Mouse (Mus musculus): Measurements from ENCODE around the gene Rnf186. TPM values are rescaled to one million over a fixed set of nuclear protein-coding genes. Genes with fewer than 3 reads are reported as not detected.

Rnf186 gene
- polyA plus RNA-seq, 1 experiment from 2014 or later = 65.2 TPM

DNA sequence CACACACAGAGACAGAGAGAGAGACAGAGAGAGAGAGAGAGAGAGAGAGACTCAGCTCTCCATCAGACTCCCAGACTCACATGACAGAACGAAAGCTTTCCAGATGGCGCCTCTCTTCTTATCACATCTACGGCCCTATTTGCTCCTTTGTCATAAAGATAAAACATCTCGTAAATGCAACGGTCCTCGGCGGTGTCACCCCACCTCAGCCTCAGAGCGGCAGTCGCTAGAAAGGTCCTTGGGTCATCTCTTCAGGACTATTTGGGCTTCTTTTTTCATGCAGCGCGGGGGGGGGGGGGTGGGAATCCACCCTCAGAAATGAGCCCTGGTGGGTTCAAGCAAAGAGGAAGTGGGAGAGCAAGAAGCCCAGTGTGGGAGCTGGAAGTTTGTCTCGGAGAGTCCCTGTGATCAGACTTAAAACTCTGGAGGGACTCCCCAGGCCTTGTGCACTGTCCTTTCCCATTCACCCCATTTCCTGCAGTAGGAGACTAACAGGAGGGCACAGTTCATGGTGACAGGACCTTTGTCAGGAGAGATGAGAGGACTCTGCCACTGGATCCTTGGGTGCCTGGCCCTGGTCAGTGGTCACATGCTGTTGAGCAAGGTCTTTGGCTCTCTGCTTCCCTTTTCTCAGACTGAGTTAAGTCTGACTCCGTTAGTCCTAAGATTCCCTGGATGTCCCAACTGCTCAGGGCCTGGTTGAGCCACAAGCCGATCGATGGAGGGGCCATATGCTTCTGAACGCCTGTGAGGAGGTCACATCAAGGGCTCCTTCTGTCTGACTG lies 2.1 kb downstream of the Rnf186 start:
- H3K4me1 ChIP-seq (replicated peaks; ENCODE audit: control insufficient read depth, insufficient read depth, low read length) = peaks cover 6% of the 10 kb centered on the region
- no peaks in the 10 kb centered on the region for H3K27me3 ChIP-seq (replicated peaks; ENCODE audit: control insufficient read depth, insufficient read depth, low read length)
- peak overlapping the region; percentile 68 for H3K4me2 ChIP-seq (replicated peaks; ENCODE audit: low read depth)
- WGBS = 26% methylated on average over 16 of the region's 16 CpGs
- peak; percentile 15; the same call in 1 of the 2 replicates for ATAC-seq
- H3K36me3 ChIP-seq (ENCODE audit: control insufficient read depth, insufficient read depth) = no peaks in the 10 kb centered on the region
- peak overlapping the region; percentile 42; the same call in 1 of the 2 replicates for H3K9ac ChIP-seq (ENCODE audit: low read depth, low read length)
- peak overlapping the region; percentile 84 for H3K27ac ChIP-seq (ENCODE audit: low read depth, low read length)
- H3K9me3 ChIP-seq (ENCODE audit: control insufficient read depth) = no peaks in the 10 kb centered on the region
- no peak for TF ChIP-seq CTCF (IDR thresholded peaks at IDR 0.05; ENCODE audit: low read depth)
- peak overlapping the region; percentile 55 for H3K4me3 ChIP-seq (ENCODE audit: low read depth, low read length)

- H3K27me3 ChIP-seq (replicated peaks; ENCODE audit: control insufficient read depth, insufficient read depth, low read length) = no peaks in the 10 kb centered on the region
- H3K36me3 ChIP-seq (ENCODE audit: control insufficient read depth, insufficient read depth) = no peaks in the 10 kb centered on the region
- WGBS = 17% methylated on average over 9 of the region's 9 CpGs
- H3K4me3 ChIP-seq (ENCODE audit: low read depth, low read length) = peak overlapping the region; percentile 55
- ATAC-seq = no peak
- H3K27ac ChIP-seq (ENCODE audit: low read depth, low read length) = peak overlapping the region; percentile 84
- 0 out of 2 replicates have a peak overlapping the region, but pooled peaks have one; percentile 42 for H3K9ac ChIP-seq (ENCODE audit: low read depth, low read length)
- H3K4me1 ChIP-seq (replicated peaks; ENCODE audit: control insufficient read depth, insufficient read depth, low read length) = peaks cover 6% of the 10 kb centered on the region
- peak overlapping the region; percentile 68 for H3K4me2 ChIP-seq (replicated peaks; ENCODE audit: low read depth)
- H3K9me3 ChIP-seq (ENCODE audit: control insufficient read depth) = no peaks in the 10 kb centered on the region
- TF ChIP-seq CTCF (IDR thresholded peaks at IDR 0.05; ENCODE audit: low read depth) = no peak
These were observed 2.8 kb downstream of the Rnf186 start for GRCm38 (mm10) chr4:138969736-138970135.

DNA sequence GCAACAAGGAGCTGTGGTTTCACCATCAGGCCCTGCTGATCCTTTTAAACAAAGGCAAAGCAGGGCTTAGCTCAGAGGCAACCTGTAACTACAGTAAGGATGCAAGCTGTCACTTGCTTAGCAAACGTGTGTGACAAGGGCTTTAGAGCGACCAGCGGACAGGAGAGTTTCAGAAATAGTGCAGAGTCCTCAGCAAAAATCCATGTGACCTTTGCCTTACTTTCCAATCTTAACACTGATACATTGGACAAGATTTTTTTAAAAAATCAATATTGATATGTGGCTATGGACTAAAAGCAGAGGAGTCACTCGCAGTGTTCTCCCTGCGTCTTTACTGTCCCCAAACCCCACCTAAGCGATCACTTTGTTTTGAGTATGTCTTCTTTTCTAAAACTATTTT lies 4.5 kb downstream of the Rnf186 start:
- Histone ChIP-seq H3K27ac (ENCODE audit: low read depth, low read length) (peak overlapping the region; percentile 97), H3K36me3 (ENCODE audit: control insufficient read depth, insufficient read depth) (no peaks in the 10 kb centered on the region), H3K4me2 (replicated peaks; ENCODE audit: low read depth) (peak overlapping the region; percentile 68; the same call in 1 of the 2 replicates), H3K9me3 (ENCODE audit: control insufficient read depth) (no peaks in the 10 kb centered on the region), H3K4me1 (replicated peaks; ENCODE audit: control insufficient read depth, insufficient read depth, low read length) (peaks cover 6% of the 10 kb centered on the region), H3K9ac (ENCODE audit: low read depth, low read length) (no peak overlapping the region), H3K4me3 (ENCODE audit: low read depth, low read length) (no peak overlapping the region), H3K27me3 (replicated peaks; ENCODE audit: control insufficient read depth, insufficient read depth, low read length) (no peaks in the 10 kb centered on the region)
- ATAC-seq = no peak
- 68% methylated on average over 6 of the region's 6 CpGs for WGBS
- no peak for TF ChIP-seq CTCF (IDR thresholded peaks at IDR 0.05; ENCODE audit: low read depth)

DNA sequence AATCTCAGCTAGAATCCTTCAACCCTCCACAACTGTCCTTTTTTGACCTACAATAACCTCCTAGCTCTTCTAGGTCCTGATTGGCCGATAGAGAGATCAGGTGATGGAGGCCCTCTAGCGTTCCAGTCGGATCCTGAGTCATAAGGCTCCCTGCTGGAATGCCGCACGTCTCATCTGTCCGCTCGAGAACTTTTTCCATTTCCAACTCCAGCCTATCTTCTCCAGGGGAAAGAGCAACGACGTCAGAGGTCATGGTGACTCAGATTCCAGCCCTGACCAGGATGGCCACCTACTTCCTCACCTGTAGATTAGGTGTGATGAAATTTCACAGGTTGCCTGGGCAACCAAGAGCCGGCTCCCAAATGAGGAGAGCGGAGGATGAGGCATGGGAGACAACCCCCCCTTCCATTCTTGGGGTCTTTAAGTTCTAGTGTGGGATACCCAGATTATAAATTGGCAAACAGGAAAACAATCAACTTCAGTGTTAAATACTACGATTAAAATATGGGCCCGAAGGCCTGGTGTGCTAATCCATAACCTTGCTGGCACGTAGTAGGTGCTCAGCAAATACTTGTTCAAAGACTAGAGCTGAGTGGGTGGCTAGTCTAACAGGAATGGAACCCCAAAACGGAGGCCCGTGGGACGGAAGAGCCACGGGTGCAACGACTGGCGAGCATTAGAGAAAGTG lies 5.4 kb downstream of the Rnf186 start:
- peak overlapping the region; percentile 88 for H3K4me2 ChIP-seq (replicated peaks; ENCODE audit: low read depth)
- 9% methylated on average over 20 of the region's 20 CpGs for WGBS
- H3K9ac ChIP-seq (ENCODE audit: low read depth, low read length) = peak overlapping the region; percentile 78
- TF ChIP-seq CTCF (IDR thresholded peaks at IDR 0.05; ENCODE audit: low read depth) = peak; percentile 61
- no peaks in the 10 kb centered on the region for H3K27me3 ChIP-seq (replicated peaks; ENCODE audit: control insufficient read depth, insufficient read depth, low read length)
- H3K4me1 ChIP-seq (replicated peaks; ENCODE audit: control insufficient read depth, insufficient read depth, low read length) = peaks cover 6% of the 10 kb centered on the region
- peak overlapping the region; percentile 97 for H3K27ac ChIP-seq (ENCODE audit: low read depth, low read length)
- 0 out of 2 replicates have a peak, but pooled peaks cover 2% of the 10 kb centered on the region for H3K36me3 ChIP-seq (ENCODE audit: control insufficient read depth, insufficient read depth)
- peak overlapping the region; percentile 54 for H3K4me3 ChIP-seq (ENCODE audit: low read depth, low read length)
- H3K9me3 ChIP-seq (ENCODE audit: control insufficient read depth) = no peaks in the 10 kb centered on the region
- peak; percentile 74 for ATAC-seq

- ATAC-seq = peak; percentile 69
- Histone ChIP-seq H3K4me3 (ENCODE audit: low read depth, low read length) (peak within 1 kb of the TSS; percentile 54), H3K4me1 (replicated peaks; ENCODE audit: control insufficient read depth, insufficient read depth, low read length) (peaks cover 6% of the 10 kb centered on the region), H3K27me3 (replicated peaks; ENCODE audit: control insufficient read depth, insufficient read depth, low read length) (no peaks in the 10 kb centered on the region), H3K9me3 (ENCODE audit: control insufficient read depth) (no peaks in the 10 kb centered on the region), H3K4me2 (replicated peaks; ENCODE audit: low read depth) (peak within 1 kb of the TSS; percentile 88), H3K9ac (ENCODE audit: low read depth, low read length) (peak within 1 kb of the TSS; percentile 78), H3K27ac (ENCODE audit: low read depth, low read length) (peak within 1 kb of the TSS; percentile 97), H3K36me3 (ENCODE audit: control insufficient read depth, insufficient read depth) (0 out of 2 replicates have a peak, but pooled peaks cover 6% of the 10 kb centered on the region)
- no peak for TF ChIP-seq CTCF (IDR thresholded peaks at IDR 0.05; ENCODE audit: low read depth)
- under 1% methylated on average over 53 of the region's 60 CpGs for WGBS
These were observed 6.2 kb downstream of the Rnf186 start, which contains the start of gene Tmco4 for GRCm38 (mm10) chr4:138972827-138973718. Tmco4 (plus strand) TSS chr4:138972888.
